Mouse (Mus musculus): ENCODE measurements around the gene Olfr695.
"Not testable (repeated sequence)": the region's sequence is repeated elsewhere in the genome, so short reads cannot be mapped to it uniquely, and the experiment has no call there.

- TF ChIP-seq CTCF, EP300 (IDR thresholded peaks at IDR 0.05; ENCODE audit: low read depth): not testable (repeated sequence)
These were observed 44.8 kb upstream of the Olfr695 start for GRCm38 (mm10) chr7:106761008-106761407.

All from liver, embryonic 14.5 days (tissue).